Mouse (Mus musculus) CH12.LX (cell line): ENCODE measurements at regions not wholly inside any gene's neighbourhood (a gene's known extent, or its start where the extent isn't known, plus 50 kb on each side); places are given as distances from the start of the nearest gene placed in this dataset.

Experiments
- DNase-seq: peaks from one replicate; pipeline ENCODE4 v3.0.0-alpha.2; 2013; ENCODE audit errors: extremely low read depth
- H3K27ac ChIP-seq: 2 replicates; pipeline ENCODE4 v1.5.1; 2012; ENCODE audit warnings: low read depth, mild to moderate bottlenecking, control low read depth, moderate library complexity; ENCODE audit not compliant: insufficient read depth
- H3K27me3 ChIP-seq: replicated peaks from 2 replicates; pipeline ENCODE3; 2012; ENCODE audit warnings: inconsistent platforms
- H3K36me3 ChIP-seq, 2 experiments: replicated peaks in 1 of 2; 2 replicates each; pipeline versions ENCODE3 to v1.6.1; 2012; ENCODE audit warnings: inconsistent platforms in 1 of 2, low read length in 1 of 2, mild to moderate bottlenecking in 1 of 2, mixed read lengths in 1 of 2, moderate library complexity in 1 of 2; ENCODE audit not compliant: control insufficient read depth in 1 of 2, insufficient read depth in 1 of 2
- H3K4me1 ChIP-seq, 2 experiments: 2 replicates each; pipeline ENCODE4 v1.6.1; 2012; ENCODE audit warnings: inconsistent platforms in 1 of 2, moderate library complexity in 1 of 2; ENCODE audit not compliant: insufficient read depth in 2 of 2, control insufficient read depth in 1 of 2
- H3K4me2 ChIP-seq: 2 replicates; pipeline ENCODE4 v1.6.1; 2012; ENCODE audit warnings: low read depth, mild to moderate bottlenecking, control low read depth; ENCODE audit not compliant: poor library complexity, insufficient read depth, severe bottlenecking
- H3K4me3 ChIP-seq, 3 experiments: fragments of 150-350 bp in 1 of 3; sonication (generic) in 1 of 3; replicated peaks in 1 of 3; 2 replicates each; pipeline versions ENCODE3 to v1.5.1; 2011 to 2012; ENCODE audit warnings: low read depth in 2 of 3, low read length in 2 of 3, mild to moderate bottlenecking in 2 of 3, moderate library complexity in 2 of 3, control low read depth in 1 of 3, improper control_type of control experiment in 1 of 3, inconsistent platforms in 1 of 3, mixed read lengths in 1 of 3; ENCODE audit not compliant: poor library complexity in 1 of 3
- H3K79me2 ChIP-seq: replicated peaks from 2 replicates; pipeline ENCODE4 v1.6.1; 2012; ENCODE audit warnings: mild to moderate bottlenecking, moderate library complexity; ENCODE audit not compliant: control insufficient read depth, poor library complexity, insufficient read depth, severe bottlenecking; ENCODE audit errors: extremely low read depth
- H3K9ac ChIP-seq: 2 replicates; pipeline ENCODE4 v1.6.1; 2012; ENCODE audit warnings: low read depth, mild to moderate bottlenecking, control low read depth, moderate library complexity; ENCODE audit not compliant: insufficient read depth
- H3K9me3 ChIP-seq: replicated peaks from 2 replicates; pipeline ENCODE3; 2012; ENCODE audit warnings: low read length, inconsistent platforms, mixed read lengths
- CHD2 ChIP-seq: IDR thresholded peaks from 2 replicates; pipeline ENCODE4 v1.6.1; 2011; ENCODE audit warnings: low read length, improper control_type of control experiment
- E2F4 ChIP-seq: IDR thresholded peaks from 2 replicates; pipeline ENCODE4 v1.6.1; 2011; ENCODE audit warnings: low read depth, low read length, improper control_type of control experiment; ENCODE audit not compliant: insufficient replicate concordance
- ELF1 ChIP-seq: IDR thresholded peaks from 2 replicates; pipeline ENCODE4 v1.6.1; 2014; ENCODE audit warnings: low read depth, mild to moderate bottlenecking, inconsistent platforms, low read length, improper control_type of control experiment
- GABPA ChIP-seq: IDR thresholded peaks from 2 replicates; pipeline ENCODE4 v1.6.1; 2012; ENCODE audit warnings: low read depth, low read length, improper control_type of control experiment, inconsistent platforms; ENCODE audit not compliant: insufficient replicate concordance
- HCFC1 ChIP-seq: IDR thresholded peaks from 2 replicates; pipeline ENCODE4 v1.6.1; 2012; ENCODE audit warnings: low read depth, mild to moderate bottlenecking, inconsistent platforms, low read length, improper control_type of control experiment
- IRF4 ChIP-seq: IDR thresholded peaks from 2 replicates; pipeline ENCODE4 v1.6.1; 2014; ENCODE audit warnings: low read depth, mild to moderate bottlenecking, inconsistent platforms, low read length, improper control_type of control experiment
- JUND ChIP-seq: conservative IDR thresholded peaks from 2 replicates; pipeline ENCODE4 v1.6.1; 2011; ENCODE audit warnings: low read depth, low read length, improper control_type of control experiment
- KAT2A ChIP-seq: IDR thresholded peaks from 2 replicates; pipeline ENCODE4 v1.6.1; 2012; ENCODE audit warnings: low read length, improper control_type of control experiment, inconsistent platforms; ENCODE audit not compliant: insufficient replicate concordance
- MAFK ChIP-seq: IDR thresholded peaks from 2 replicates; pipeline ENCODE4 v1.6.1; 2011; ENCODE audit warnings: low read length, improper control_type of control experiment; ENCODE audit not compliant: insufficient replicate concordance
- MYC ChIP-seq: IDR thresholded peaks from 2 replicates; pipeline ENCODE4 v1.6.1; 2011; ENCODE audit warnings: low read depth, mild to moderate bottlenecking, improper control_type of control experiment, low read length
- NELFE ChIP-seq: IDR thresholded peaks from 2 replicates; pipeline ENCODE4 v1.6.1; 2011; ENCODE audit warnings: low read depth, low read length, improper control_type of control experiment
- POLR2A ChIP-seq: IDR thresholded peaks from 2 replicates; pipeline ENCODE4 v1.6.1; 2011; ENCODE audit warnings: low read depth, mild to moderate bottlenecking, improper control_type of control experiment, low read length
- POLR2AphosphoS2 ChIP-seq: IDR thresholded peaks from 2 replicates; pipeline ENCODE4 v1.6.1; 2011; ENCODE audit warnings: low read depth, low read length, improper control_type of control experiment
- RCOR1 ChIP-seq: conservative IDR thresholded peaks from 2 replicates; pipeline ENCODE4 v1.6.1; 2012; ENCODE audit warnings: low read depth, mild to moderate bottlenecking, inconsistent platforms, low read length, improper control_type of control experiment
- SIN3A ChIP-seq: IDR thresholded peaks from 2 replicates; pipeline ENCODE4 v1.6.1; 2012; ENCODE audit warnings: low read length, improper control_type of control experiment, inconsistent platforms
- SMC3 ChIP-seq: IDR thresholded peaks from 2 replicates; pipeline ENCODE4 v1.6.1; 2011; ENCODE audit warnings: low read depth, low read length, improper control_type of control experiment
- TBP ChIP-seq: conservative IDR thresholded peaks from 2 replicates; pipeline ENCODE4 v1.6.1; 2011; ENCODE audit warnings: low read depth, low read length, improper control_type of control experiment
- UBTF ChIP-seq: IDR thresholded peaks from 2 replicates; pipeline ENCODE4 v1.6.1; 2012; ENCODE audit warnings: low read depth, mild to moderate bottlenecking, inconsistent platforms, low read length, improper control_type of control experiment, moderate library complexity
- USF2 ChIP-seq: conservative IDR thresholded peaks from 2 replicates; pipeline ENCODE4 v1.6.1; 2011; ENCODE audit warnings: low read depth, low read length, improper control_type of control experiment
- ZC3H11A ChIP-seq: IDR thresholded peaks from 2 replicates; pipeline ENCODE4 v1.6.1; 2012; ENCODE audit warnings: low read depth, mild to moderate bottlenecking, inconsistent platforms, low read length, improper control_type of control experiment
- ZKSCAN1 ChIP-seq: IDR thresholded peaks from 2 replicates; pipeline ENCODE4 v1.6.1; 2012; ENCODE audit warnings: low read depth, inconsistent platforms, low read length, improper control_type of control experiment, borderline replicate concordance
- ZMIZ1 ChIP-seq: IDR thresholded peaks from 2 replicates; pipeline ENCODE4 v1.6.1; 2012; ENCODE audit warnings: low read depth, mild to moderate bottlenecking, inconsistent platforms, low read length, improper control_type of control experiment
- dilution Hi-C: fragments of 300-500 bp; cut with MboI; formaldehyde crosslinking; loops from 2 replicates; pipeline ENCODE4 v1.14.3; 2020; ENCODE audit warnings: low sequenced_read_pairs; ENCODE audit not compliant: extremely low pct_unique_long_range_greater_than_20kb, extremely low pct_ligation_motif_present
- in situ Hi-C: fragments of 300-500 bp; cut with MboI; formaldehyde crosslinking; loops from 3 replicates; pipeline ENCODE4 v1.14.3; 2019; ENCODE audit warnings: low sequenced_read_pairs, low pct_ligation_motif_present, low pct_unique_long_range_greater_than_20kb, mixed read lengths

GRCm38 (mm10) chr2:133688121-133688787 lies 136.3 kb downstream of the Bmp2 start:
- no peaks in the 10 kb centered on the region for H3K4me1 ChIP-seq
- in situ Hi-C loops, result no loop called here
- no peaks in the 10 kb centered on the region for H3K27me3 ChIP-seq
- no peak overlapping the region for H3K4me2 ChIP-seq
- no peaks in the 10 kb centered on the region for H3K36me3 ChIP-seq
- no peak overlapping the region for H3K9ac ChIP-seq
- dilution Hi-C loops, result no loop called here
- no peak overlapping the region for H3K27ac ChIP-seq
- peaks cover 8% of the 10 kb centered on the region for H3K9me3 ChIP-seq
- no peak overlapping the region for H3K4me3 ChIP-seq
- TF ChIP-seq ZKSCAN1 (no peak), RCOR1 (no peak), TBP (no peak), USF2 (no peak), POLR2A (no peak), MAFK (no peak), ZMIZ1 (no peak), CHD2 (no peak), KAT2A (no peak), IRF4 (no peak), ELF1 (no peak), ZC3H11A (no peak)
- H3K79me2 ChIP-seq, result no peaks in the 10 kb centered on the region
- DNase-seq, result no peak

- H3K9ac ChIP-seq, result no peak overlapping the region
- no peaks in the 10 kb centered on the region for H3K79me2 ChIP-seq
- no peak overlapping the region for H3K4me2 ChIP-seq
- no peak for DNase-seq
- H3K36me3 ChIP-seq, result no peaks in the 10 kb centered on the region
- no peak for TF ChIP-seq SMC3
- no peak for TF ChIP-seq GABPA
- no peak for TF ChIP-seq KAT2A
- TF ChIP-seq UBTF, result no peak
- no peak for TF ChIP-seq NELFE
- no peak for TF ChIP-seq MYC
- TF ChIP-seq E2F4, result no peak
- TF ChIP-seq POLR2A, result no peak
- TF ChIP-seq JUND, result no peak
- TF ChIP-seq ELF1, result no peak
- TF ChIP-seq SIN3A, result no peak
- no peak for TF ChIP-seq HCFC1
- TF ChIP-seq POLR2AphosphoS2, result no peak
- H3K4me3 ChIP-seq, result no peak overlapping the region
- peaks cover 7% of the 10 kb centered on the region for H3K9me3 ChIP-seq
- H3K27ac ChIP-seq, result no peak overlapping the region
- H3K27me3 ChIP-seq, result no peaks in the 10 kb centered on the region
- no peaks in the 10 kb centered on the region for H3K4me1 ChIP-seq
- in situ Hi-C loops (no loop called here), dilution Hi-C loops (no loop called here)
These were observed 136.8 kb downstream of the Bmp2 start for GRCm38 (mm10) chr2:133688788-133689155.
